Mouse (Mus musculus): Measurements from ENCODE around the gene Snapc2.

Snapc2 gene

DNA sequence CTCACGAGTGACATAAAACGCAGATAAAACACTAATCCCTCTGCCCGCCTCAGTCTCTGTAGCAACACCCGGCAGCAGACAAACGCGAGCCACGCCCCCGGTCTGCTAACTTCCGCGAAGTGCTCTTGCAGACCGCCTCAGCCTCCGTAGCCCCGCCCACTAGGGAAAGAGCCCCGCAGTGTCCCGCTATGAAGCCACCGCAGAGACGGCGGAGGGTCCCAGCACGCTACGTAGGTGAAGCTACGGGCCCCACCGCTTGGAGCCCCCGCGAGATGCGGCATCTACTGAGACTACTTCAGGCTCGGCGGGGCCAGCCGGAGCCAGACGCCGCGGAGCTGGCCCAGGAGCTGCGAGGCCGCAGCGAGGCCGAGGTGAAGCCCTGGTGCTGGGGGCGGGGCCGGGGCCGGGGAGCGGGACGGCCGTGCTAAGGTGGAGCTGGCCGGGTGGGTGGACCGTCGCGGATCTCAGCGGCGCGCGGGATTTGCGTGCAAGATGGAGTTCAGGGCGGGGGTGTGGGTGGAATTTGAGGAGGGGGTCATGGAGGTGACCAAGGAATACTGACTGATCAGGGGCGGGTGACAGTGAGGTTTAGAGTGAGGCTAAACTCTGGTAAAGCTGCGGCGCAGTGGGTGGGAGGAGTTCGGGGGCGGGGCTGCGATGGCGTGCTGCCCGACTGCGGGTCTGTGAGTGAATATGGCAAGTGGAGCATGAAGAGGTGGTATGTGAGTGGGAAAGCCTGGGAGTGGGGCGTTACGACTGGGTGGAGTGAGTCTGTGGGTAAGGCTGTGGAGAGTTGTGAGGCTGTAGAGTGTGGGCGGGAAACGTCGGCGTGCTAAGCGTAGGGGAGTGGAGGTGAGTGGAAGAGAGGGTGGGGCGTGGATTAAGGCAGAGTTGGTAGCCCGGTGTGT lies at the start of gene Snapc2:
Gene Snapc2 (plus strand): TSS at position 147 of the 908 bp plus-strand sequence.
- in situ Hi-C loops (cut with MboI; ENCODE audit: low sequenced_read_pairs): no loop called here

DNA sequence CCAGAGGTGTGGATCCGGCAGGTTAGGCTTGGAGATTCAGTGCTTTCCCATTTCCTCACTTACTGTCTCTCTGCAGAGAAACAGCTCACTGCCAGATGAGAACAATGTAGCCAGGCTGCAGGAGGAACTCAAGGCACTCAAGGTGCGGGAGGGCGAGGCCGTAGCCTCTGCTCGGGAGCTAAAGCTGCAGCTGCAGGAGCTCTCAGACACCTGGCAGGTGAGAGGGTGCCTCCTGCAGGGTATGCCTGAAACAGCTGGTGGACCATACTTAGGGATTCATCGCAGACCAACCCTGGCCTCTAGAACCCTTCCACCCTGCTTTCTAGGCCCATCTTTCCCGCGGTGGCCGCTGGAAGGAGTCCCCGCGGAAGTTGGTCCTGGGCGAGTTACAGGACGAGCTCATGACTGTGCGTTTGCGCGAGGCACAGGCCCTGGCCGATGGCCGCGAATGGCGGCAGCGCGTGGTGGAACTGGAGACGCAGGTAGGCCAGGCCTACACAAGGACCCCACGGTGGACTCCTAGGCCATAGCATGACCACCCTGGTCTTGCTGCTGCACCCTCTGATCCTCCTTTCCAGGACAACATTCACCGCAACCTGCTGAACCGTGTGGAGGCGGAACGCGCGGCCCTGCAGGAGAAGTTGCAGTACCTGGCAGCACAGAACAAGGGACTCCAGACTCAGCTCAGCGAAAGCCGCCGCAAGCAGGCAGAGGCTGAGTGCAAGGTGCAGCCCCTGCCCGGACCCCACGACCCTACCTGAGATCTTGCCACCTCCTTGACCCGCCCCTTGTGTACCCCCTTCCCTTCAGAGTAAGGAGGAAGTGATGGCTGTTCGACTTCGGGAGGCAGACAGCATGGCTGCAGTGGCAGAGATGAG lies 47.4 kb upstream of the Snapc2 start:
- in situ Hi-C loops (cut with MboI; ENCODE audit: low sequenced_read_pairs): no loop called here

GRCm38 (mm10) chr8:4206182-4207015 lies 46.5 kb upstream of the Snapc2 start:
- in situ Hi-C loops (cut with MboI; ENCODE audit: low sequenced_read_pairs): no loop called here

- in situ Hi-C loops (cut with MboI; ENCODE audit: low sequenced_read_pairs): no loop called here
Measured at GRCm38 (mm10) chr8:4207016-4207350, 45.9 kb upstream of the Snapc2 start.

GRCm38 (mm10) chr8:4211097-4211496 lies 41.8 kb upstream of the Snapc2 start:
- in situ Hi-C loops (cut with MboI; ENCODE audit: low sequenced_read_pairs): no loop called here

GRCm38 (mm10) chr8:4212809-4213209 lies 40.1 kb upstream of the Snapc2 start:
- in situ Hi-C loops (cut with MboI; ENCODE audit: low sequenced_read_pairs): no loop called here

GRCm38 (mm10) chr8:4213210-4214005 lies 39.5 kb upstream of the Snapc2 start:
- in situ Hi-C loops (cut with MboI; ENCODE audit: low sequenced_read_pairs): no loop called here

GRCm38 (mm10) chr8:4214006-4214980 lies 38.6 kb upstream of the Snapc2 start:
- in situ Hi-C loops (cut with MboI; ENCODE audit: low sequenced_read_pairs): no loop called here

GRCm38 (mm10) chr8:4216296-4216695 lies 36.6 kb upstream of the Snapc2 start:
- in situ Hi-C loops (cut with MboI; ENCODE audit: low sequenced_read_pairs): no loop called here

DNA sequence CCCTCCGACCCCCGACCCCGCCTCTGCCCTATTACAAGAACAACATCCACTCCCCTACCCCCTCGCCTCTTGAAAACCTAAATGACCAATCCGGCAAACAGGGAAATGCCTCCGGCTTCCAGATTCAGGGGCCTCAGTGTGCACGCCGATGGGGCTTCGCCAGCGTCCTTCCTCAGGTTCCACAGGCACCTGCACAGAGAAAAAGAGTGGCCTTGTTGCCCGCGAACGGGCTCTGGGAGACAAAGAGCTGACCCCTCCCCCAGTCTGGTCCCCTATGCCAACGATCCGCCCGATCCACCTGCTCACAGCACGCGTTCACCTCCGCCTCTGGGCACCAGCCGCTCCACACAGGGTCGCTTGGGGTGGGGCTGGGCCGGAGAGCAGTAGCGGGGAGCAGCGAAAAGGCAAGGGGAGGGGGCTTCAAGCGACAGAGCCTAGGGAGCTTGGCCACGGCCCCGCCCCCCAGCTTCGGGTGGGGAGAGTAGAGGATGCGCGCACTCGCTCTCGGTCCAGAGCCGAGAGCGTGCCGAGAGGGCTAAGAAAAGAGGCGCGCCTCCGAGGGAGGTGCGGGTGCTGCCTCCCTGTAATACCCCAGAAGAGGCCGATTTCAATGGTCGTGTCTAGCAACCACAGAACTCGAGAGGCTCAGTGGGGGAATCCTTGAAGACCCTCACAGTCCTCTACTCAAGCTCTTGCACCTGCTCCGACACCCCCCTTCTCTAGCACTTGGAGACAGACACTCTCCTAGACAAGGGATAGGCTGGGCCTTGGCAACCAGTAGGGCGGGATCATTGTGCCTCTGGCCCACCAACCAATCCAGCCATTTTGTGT lies 35.9 kb upstream of the Snapc2 start, which contains the start of gene Prr36:
Gene Prr36 (minus strand): TSS at position 669 of the 831 bp plus-strand sequence.
- in situ Hi-C loops (cut with MboI; ENCODE audit: low sequenced_read_pairs): no loop called here

DNA sequence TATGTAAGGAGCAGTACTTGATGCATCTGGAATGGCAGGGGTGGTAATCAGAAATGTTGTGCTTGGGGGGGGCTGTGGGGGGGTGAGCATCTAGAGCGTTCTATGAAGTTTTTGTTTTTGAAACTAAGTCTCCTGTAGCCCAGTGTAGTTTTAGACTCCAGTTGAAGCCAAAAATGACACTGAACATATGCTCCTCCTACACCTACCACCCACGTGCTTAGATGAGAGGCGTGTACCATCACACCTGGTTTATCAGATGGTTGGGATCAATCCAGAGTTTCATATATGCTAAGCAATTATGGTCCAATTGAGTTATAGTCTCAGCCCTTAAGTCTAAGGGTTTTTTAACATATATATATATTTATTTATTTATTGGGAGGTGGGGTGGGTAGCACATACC lies 33.3 kb upstream of the Snapc2 start:
- in situ Hi-C loops (cut with MboI; ENCODE audit: low sequenced_read_pairs): no loop called here

GRCm38 (mm10) chr8:4222059-4222458 lies 30.8 kb upstream of the Snapc2 start:
- in situ Hi-C loops (cut with MboI; ENCODE audit: low sequenced_read_pairs): no loop called here

DNA sequence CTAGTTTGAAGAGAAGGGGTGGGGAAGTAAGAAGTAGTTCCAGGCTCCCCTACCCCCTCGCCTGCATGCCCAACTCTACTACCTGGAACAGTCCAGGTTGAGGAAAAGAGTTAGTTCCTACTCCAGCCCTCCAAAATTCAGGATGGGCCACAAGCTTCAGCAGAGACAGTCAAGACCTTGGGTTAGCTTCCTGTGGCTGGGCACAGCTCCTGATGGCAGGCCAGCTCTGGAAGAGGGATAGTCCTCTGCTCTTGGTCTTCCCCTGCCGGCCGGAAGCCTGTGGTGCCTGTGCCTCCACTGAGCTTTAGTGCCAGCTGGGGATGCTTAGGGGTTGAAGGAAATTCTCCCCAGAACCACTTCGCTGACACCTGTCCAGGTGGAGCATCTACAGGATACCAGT lies 26.6 kb upstream of the Snapc2 start:
- in situ Hi-C loops (cut with MboI; ENCODE audit: low sequenced_read_pairs): no loop called here

DNA sequence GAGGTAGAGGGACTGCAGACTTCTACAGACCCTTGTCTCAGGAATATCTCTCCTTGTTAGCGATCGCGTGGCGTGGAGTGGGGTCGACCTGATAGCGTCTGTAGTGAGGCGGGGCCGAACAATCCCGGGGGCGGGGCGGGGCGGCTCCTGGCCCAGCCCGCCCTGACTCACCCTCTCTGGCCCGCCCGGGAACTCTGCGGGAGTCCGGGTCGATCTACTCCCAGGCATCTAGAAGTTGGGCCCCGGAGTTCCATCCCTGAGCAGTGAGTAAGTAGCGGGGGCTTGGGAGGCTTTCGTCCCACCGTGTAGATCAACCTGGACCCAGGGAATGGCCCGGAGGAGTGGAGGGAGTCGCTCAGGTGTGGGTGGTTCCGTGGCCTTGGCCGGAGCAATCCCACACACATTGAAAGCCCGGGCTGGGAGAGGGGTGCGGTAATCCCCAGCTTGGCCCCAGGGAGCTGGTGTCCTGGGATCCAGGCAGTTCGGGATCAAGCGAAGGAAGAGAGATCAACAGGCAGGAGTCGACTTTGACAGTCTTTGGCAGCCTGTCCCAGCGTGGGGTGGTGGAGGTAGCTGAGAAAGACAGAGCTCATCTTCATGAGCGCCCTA lies 26.0 kb upstream of the Snapc2 start, which contains the start of gene Lrrc8e:
Gene Lrrc8e (plus strand): TSS at position 89 of the 609 bp plus-strand sequence.
- in situ Hi-C loops (cut with MboI; ENCODE audit: low sequenced_read_pairs): no loop called here

GRCm38 (mm10) chr8:4227919-4228318 lies 25.0 kb upstream of the Snapc2 start:
- in situ Hi-C loops (cut with MboI; ENCODE audit: low sequenced_read_pairs): no loop called here

DNA sequence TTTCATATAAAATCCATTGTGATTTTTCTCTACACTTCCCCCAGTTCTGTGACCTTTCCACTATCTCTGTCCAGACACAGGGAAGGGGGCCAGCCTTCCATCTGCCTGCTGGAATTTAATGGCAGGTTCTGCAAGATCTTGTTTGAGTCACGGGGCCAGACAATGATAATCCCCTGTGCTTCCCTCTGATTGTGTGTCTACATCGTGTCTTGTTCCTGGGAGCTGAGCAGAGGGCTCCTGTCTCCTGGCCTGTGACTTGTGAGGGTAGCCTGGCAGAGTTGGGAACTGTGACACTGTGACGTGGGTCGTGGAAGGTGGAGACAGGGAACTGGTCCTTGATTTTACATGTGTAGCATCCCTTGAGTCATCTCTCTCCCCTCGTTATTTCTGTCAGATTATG lies 23.1 kb upstream of the Snapc2 start:
- in situ Hi-C loops (cut with MboI; ENCODE audit: low sequenced_read_pairs): no loop called here

- in situ Hi-C loops (cut with MboI; ENCODE audit: low sequenced_read_pairs): no loop called here
Measured at GRCm38 (mm10) chr8:4230612-4231351, 22.1 kb upstream of the Snapc2 start.
